Comparison of ENCODE assay signal across 34 mouse cellular contexts in genomic region chr7:100497402-100497801, GRCm38 (mm10). TPM values are rescaled to one million over a fixed set of nuclear protein-coding genes. Genes with fewer than 3 reads are reported as not detected.
DNase-seq lines count a peak whose midpoint lies in the region; ATAC-seq and TF ChIP-seq lines count a peak whose summit lies in the region.
"Had no signal": no experiment of that assay in that cellular context is flagged by ENCODE, and none has a peak within 500 bp of the region (broad histone marks: within the 10 kb centered on the region; RNA-seq: fewer than 3 reads in every experiment).

No protein-coding gene starts in this region.

- peak overlapping the region; percentile 3; the same call in 1 of the 2 replicates for H3K9ac ChIP-seq in ES-E14 (ENCODE audit: insufficient read depth, low read depth, low read length, poor library complexity, severe bottlenecking)
- no peak overlapping the region; the same call in 1 of the 2 replicates for H3K9ac ChIP-seq in liver, postnatal 0 days (replicated peaks)
- H3K9ac ChIP-seq: heart, embryonic 12.5 days; hindbrain, embryonic 14.5 days; lung, embryonic 14.5 days; midbrain, embryonic 13.5 days had no signal

- peak overlapping the region; percentile 93; the same call in 1 of the 2 replicates for H3K4me2 ChIP-seq in liver, postnatal 0 days (ENCODE audit: low read depth, low read length)
- H3K4me2 ChIP-seq: heart, embryonic 12.5 days; hindbrain, embryonic 14.5 days; limb, embryonic 13.5 days; lung, embryonic 14.5 days; midbrain, embryonic 13.5 days had no signal

- in situ Hi-C loops in ES-E14 (cut with MboI; ENCODE audit: low sequenced_read_pairs in 2 of 2, unreplicated experiment in 2 of 2) = no loop called here

- DNase-seq in ES-E14 (ENCODE audit: low read depth, low spot score) = no peak
- peak; percentile 21 for DNase-seq in induced T-regulatory cell, adult 2 months (ENCODE audit: low read depth)
- no peak for DNase-seq in liver, postnatal 0 days
- DNase-seq in cerebellum, postnatal 25 days = no peak
- DNase-seq in cerebellum, postnatal 14 days = no peak
- DNase-seq: adrenal gland, adult 2 months; adrenal gland, postnatal 36 days; cerebellum, adult 2 months; cerebellum, postnatal 36 days; gastrocnemius, adult 2 months; gastrocnemius, postnatal 36 days; heart, adult 18-20 months; heart, postnatal 4 days; kidney, adult 11 months; kidney, postnatal 14 days; lung, embryonic 14.5 days; lung, postnatal 36 days; right cerebral cortex, adult 18-20 months; thymus, adult 2 months had no signal

- peak overlapping the region; percentile 24 for H3K4me3 ChIP-seq in megakaryocyte, embryonic 14.5 days (replicated peaks)
- H3K4me3 ChIP-seq in ES-E14 (ENCODE audit: insufficient read depth in 1 of 2, low read depth in 1 of 2, low read length in 2 of 2, poor library complexity in 1 of 2, severe bottlenecking in 1 of 2) = 0 out of 4 replicates have a peak overlapping the region, but pooled peaks of 1 of the 2 experiments have one; percentile 13
- H3K4me3 ChIP-seq in liver, postnatal 0 days (ENCODE audit: low read depth, low read length) = no peak overlapping the region
- H3K4me3 ChIP-seq: forebrain, embryonic 10.5 days; heart, embryonic 12.5 days; left cerebral cortex, adult 2 months; limb, embryonic 13.5 days; midbrain, embryonic 13.5 days had no signal

- 88% methylated on average over 4 of the region's 4 CpGs for WGBS in liver, postnatal 0 days (ENCODE audit: insufficient replicate concordance)

- no peak for TF ChIP-seq EP300 in liver, postnatal 0 days (IDR thresholded peaks at IDR 0.05; ENCODE audit: low read depth)

- no peaks in the 10 kb centered on the region for H3K27me3 ChIP-seq in megakaryocyte, embryonic 14.5 days (replicated peaks)
- no peaks in the 10 kb centered on the region for H3K27me3 ChIP-seq in liver, postnatal 0 days (ENCODE audit: insufficient read depth, low read length)
- H3K27me3 ChIP-seq: heart, embryonic 12.5 days; limb, embryonic 13.5 days had no signal

- TF ChIP-seq CTCF in liver, postnatal 0 days (IDR thresholded peaks at IDR 0.05; ENCODE audit: low read depth) = no peak

- no peak for ATAC-seq in megakaryocyte, adult 5-6 weeks (ENCODE audit: poor library complexity, severe bottlenecking)
- ATAC-seq in liver, postnatal 0 days = no peak
- ATAC-seq: activated CD4-positive, CD25-positive, alpha-beta regulatory T cell, adult 4 months; CD4-positive, CD25-positive, alpha-beta regulatory T cell, adult 4 months; forebrain, embryonic 16.5 days; inflammation-experienced regulatory T-cells, adult 6 months; midbrain, embryonic 13.5 days had no signal

- peaks cover 79% of the 10 kb centered on the region for H3K4me1 ChIP-seq in megakaryocyte, embryonic 14.5 days
- peaks cover 3 to 42% of the 10 kb centered on the region in 2 experiments; a peak in 3 of 4 replicates for H3K4me1 ChIP-seq in ES-E14 (ENCODE audit: control insufficient read depth in 2 of 2, insufficient read depth in 2 of 2, low read length in 2 of 2, poor library complexity in 1 of 2)
- H3K4me1 ChIP-seq in liver, postnatal 0 days (ENCODE audit: insufficient read depth) = peaks cover 40% of the 10 kb centered on the region

- no peaks in the 10 kb centered on the region for H3K9me3 ChIP-seq in megakaryocyte, embryonic 14.5 days
- H3K9me3 ChIP-seq in ES-E14 (ENCODE audit: control insufficient read depth, insufficient read depth, low read depth, low read length) = no peaks in the 10 kb centered on the region
- no peaks in the 10 kb centered on the region for H3K9me3 ChIP-seq in liver, postnatal 0 days (ENCODE audit: low read length)
- H3K9me3 ChIP-seq: forebrain, embryonic 10.5 days; heart, embryonic 12.5 days; limb, embryonic 13.5 days; midbrain, embryonic 13.5 days had no signal

- H3K27ac ChIP-seq in ES-E14 (ENCODE audit: insufficient read depth, low read depth, low read length, poor library complexity, severe bottlenecking) = no peak overlapping the region
- H3K27ac ChIP-seq in liver, postnatal 0 days (ENCODE audit: low read depth) = no peak overlapping the region
- H3K27ac ChIP-seq: hindbrain, embryonic 14.5 days; left cerebral cortex, adult 2 months; limb, embryonic 13.5 days; midbrain, embryonic 13.5 days had no signal

- H3K36me3 ChIP-seq in megakaryocyte, embryonic 14.5 days (replicated peaks; ENCODE audit: low read length) = peaks cover 71% of the 10 kb centered on the region
- peaks cover 55% of the 10 kb centered on the region for H3K36me3 ChIP-seq in ES-E14 (ENCODE audit: control insufficient read depth, insufficient read depth, low read length, poor library complexity, severe bottlenecking)
- H3K36me3 ChIP-seq in liver, postnatal 0 days (replicated peaks; ENCODE audit: insufficient read depth, low read length) = peaks cover 64% of the 10 kb centered on the region

TF ChIP-seq in ES-E14, 5 proteins besides CTCF, POLR2A, EP300 and RAD21:
- no peak for TF ChIP-seq ZC3H11A (IDR thresholded peaks at IDR 0.05; ENCODE audit: borderline replicate concordance, low read depth, low read length)
- no peak for TF ChIP-seq ZNF384 (IDR thresholded peaks at IDR 0.05; ENCODE audit: low read depth, low read length)
- no peak for TF ChIP-seq CHD2 (IDR thresholded peaks at IDR 0.05; ENCODE audit: low read depth, low read length)
- no peak for TF ChIP-seq HCFC1 (IDR thresholded peaks at IDR 0.05; ENCODE audit: borderline replicate concordance, insufficient read depth, low read length)
- no peak for TF ChIP-seq MAFK (IDR thresholded peaks at IDR 0.05; ENCODE audit: insufficient read depth, low read depth, low read length)

RNA-seq across cellular contexts. Expression of gene Ucp2, which starts 4.3 kb away (rescaled TPM):
- polyA plus RNA-seq in megakaryocyte, embryonic 14.5 days (2012; ENCODE audit: insufficient read depth, low replicate concordance) = 395 and 840 TPM in 2 replicates
- 702 and 742 TPM in 2 replicates for total RNA-seq in megakaryocyte, adult 5-6 weeks (2015)
- 316 and 332 TPM in 2 replicates for total RNA-seq in megakaryocyte, adult 5-6 weeks (2017)
- 46.9 and 52.7 TPM in 2 replicates for total RNA-seq in ES-E14 (2012; rRNA removed)
- polyA plus RNA-seq in liver, postnatal 0 days (2015; fragmentation: Nextera tagmentation; extraction: Ambion mirVana) = 530 and 545 TPM in 2 replicates

RNA-seq across cellular contexts. Expression of gene Dnajb13, which starts 17.4 kb away (rescaled TPM):
- polyA plus RNA-seq in megakaryocyte, embryonic 14.5 days (2012; ENCODE audit: insufficient read depth, low replicate concordance) = not detected in 2 replicates
- not detected in 2 replicates for total RNA-seq in megakaryocyte, adult 5-6 weeks (2015)
- total RNA-seq in megakaryocyte, adult 5-6 weeks (2017) = 0.16 and 0.44 TPM in 2 replicates
- total RNA-seq in ES-E14 (2012; rRNA removed) = 2.5 and 2.8 TPM in 2 replicates
- 1.0 and 1.8 TPM in 2 replicates for polyA plus RNA-seq in liver, postnatal 0 days (2015; fragmentation: Nextera tagmentation; extraction: Ambion mirVana)
- total RNA-seq: gastrocnemius, adult 2 months; gastrocnemius, postnatal 36 days; heart, postnatal 4 days had no signal

RNA-seq across cellular contexts. Expression of gene Ucp3, which starts 24.6 kb away (rescaled TPM):
- not detected in 2 replicates for polyA plus RNA-seq in megakaryocyte, embryonic 14.5 days (2012; ENCODE audit: insufficient read depth, low replicate concordance)
- 0.07 TPM in 2 replicates for total RNA-seq in megakaryocyte, adult 5-6 weeks (2015)
- 0.45 TPM in 1 of 2 replicates, not detected in the other for total RNA-seq in megakaryocyte, adult 5-6 weeks (2017)
- total RNA-seq in ES-E14 (2012; rRNA removed) = not detected in 2 replicates
- polyA plus RNA-seq in liver, postnatal 0 days (2015; fragmentation: Nextera tagmentation; extraction: Ambion mirVana) = 0.08 and 0.21 TPM in 2 replicates
- total RNA-seq: megakaryocyte-erythroid progenitor cell, adult 5-6 weeks; neutrophil, adult 5-6 weeks had no signal
- polyA plus RNA-seq: activated CD4-positive, CD25-positive, alpha-beta regulatory T cell, adult 4 months; CD4-positive, CD25-positive, alpha-beta regulatory T cell, adult 4 months; embryonic facial prominence, embryonic 11.5 days; forebrain, embryonic 10.5 days; forebrain, embryonic 16.5 days; hindbrain, embryonic 14.5 days; lung, embryonic 14.5 days; midbrain, embryonic 13.5 days had no signal

RNA-seq across cellular contexts. Expression of gene Coa4, which starts 39.5 kb away (rescaled TPM):
- polyA plus RNA-seq in megakaryocyte, embryonic 14.5 days (2012; ENCODE audit: insufficient read depth, low replicate concordance) = 3.6 and 17.4 TPM in 2 replicates
- total RNA-seq in megakaryocyte, adult 5-6 weeks (2015) = 24.7 and 31.5 TPM in 2 replicates
- total RNA-seq in megakaryocyte, adult 5-6 weeks (2017) = 19.4 and 23.0 TPM in 2 replicates
- total RNA-seq in ES-E14 (2012; rRNA removed) = 11.3 and 14.6 TPM in 2 replicates
- polyA plus RNA-seq in liver, postnatal 0 days (2015; fragmentation: Nextera tagmentation; extraction: Ambion mirVana) = 11.9 and 12.4 TPM in 2 replicates
